Mouse (Mus musculus) layer of hippocampus, adult 9-11 months (tissue): Measurements from ENCODE around the gene Fry.

Source experiments
- DNase-seq: peaks from one replicate; pipeline ENCODE4 v3.0.0; 2022

Gene Fry

GRCm38 (mm10) chr5:150408979-150409378 lies 290.5 kb downstream of the Fry start:
- DNase-seq = no peak

GRCm38 (mm10) chr5:150409451-150410045 lies 291.1 kb downstream of the Fry start:
- no peak for DNase-seq

DNA sequence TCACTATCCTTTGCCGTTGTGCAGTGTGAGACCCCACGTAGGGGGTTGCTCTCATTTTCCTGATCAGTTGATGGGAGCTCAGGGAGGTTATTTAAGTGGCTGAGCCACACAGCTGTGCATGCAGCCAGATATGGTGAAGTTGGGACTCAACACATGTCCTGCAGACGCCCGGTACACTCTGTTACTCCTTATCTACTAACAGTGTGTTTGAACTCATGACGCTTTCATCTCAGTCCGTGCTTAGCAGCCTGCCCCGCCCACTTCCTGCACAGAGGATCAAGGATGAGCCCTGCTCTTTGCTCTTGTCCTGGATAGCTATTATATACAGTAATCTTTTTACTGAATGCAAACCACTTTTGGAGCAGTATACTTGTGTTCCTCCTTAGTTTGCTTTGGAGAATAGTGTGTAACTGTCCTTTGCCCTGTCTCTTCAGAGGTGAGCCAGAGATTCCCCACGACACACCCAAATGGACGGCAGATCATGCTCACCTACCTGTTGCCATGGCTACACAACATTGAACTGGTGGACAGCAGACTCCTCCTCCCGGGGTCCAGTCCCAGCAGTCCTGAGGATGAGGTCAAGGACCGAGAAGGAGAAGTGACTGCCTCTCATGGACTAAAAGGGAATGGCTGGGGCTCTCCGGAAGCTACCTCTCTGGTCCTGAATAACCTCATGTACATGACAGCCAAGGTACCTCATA lies 294.5 kb downstream of the Fry start:
- no peak for DNase-seq

DNA sequence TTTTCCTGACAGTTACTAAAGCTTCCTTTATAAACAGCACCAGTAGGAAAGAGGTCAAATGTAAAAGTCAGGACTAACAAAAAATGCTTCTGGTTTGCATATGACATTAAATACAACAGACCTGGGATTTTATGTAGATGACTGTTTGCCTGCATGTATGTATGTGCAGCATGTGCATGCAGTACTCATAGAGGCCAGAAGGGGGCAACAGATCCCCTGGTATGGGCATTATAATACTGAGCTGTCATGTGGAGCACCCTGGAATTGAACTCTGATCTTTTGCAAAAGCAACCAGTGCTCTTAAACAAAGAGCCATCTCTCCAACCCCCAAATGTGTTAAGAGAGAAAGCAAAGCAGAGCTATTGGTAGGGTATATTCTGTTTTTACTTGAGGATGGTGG lies 296.4 kb downstream of the Fry start:
- no peak for DNase-seq

DNA sequence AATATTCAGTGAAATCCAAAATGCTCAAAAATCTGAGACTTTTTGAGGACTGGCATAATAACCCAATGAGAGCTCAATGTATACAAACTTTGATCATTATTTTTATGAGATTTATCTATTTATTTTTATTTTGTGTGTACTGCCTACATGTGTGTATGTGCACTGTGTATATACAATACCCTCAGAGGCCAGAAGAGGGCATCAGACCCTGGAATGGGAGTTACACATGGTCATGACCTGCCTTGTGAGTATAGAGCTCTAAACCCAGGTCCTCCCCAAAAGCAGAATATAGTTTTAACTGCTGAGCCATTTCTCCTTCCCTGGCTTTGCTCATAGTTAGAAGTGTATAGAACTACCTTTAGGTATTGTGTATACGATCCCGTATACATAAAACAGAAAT lies 298.8 kb downstream of the Fry start:
- DNase-seq = no peak

DNA sequence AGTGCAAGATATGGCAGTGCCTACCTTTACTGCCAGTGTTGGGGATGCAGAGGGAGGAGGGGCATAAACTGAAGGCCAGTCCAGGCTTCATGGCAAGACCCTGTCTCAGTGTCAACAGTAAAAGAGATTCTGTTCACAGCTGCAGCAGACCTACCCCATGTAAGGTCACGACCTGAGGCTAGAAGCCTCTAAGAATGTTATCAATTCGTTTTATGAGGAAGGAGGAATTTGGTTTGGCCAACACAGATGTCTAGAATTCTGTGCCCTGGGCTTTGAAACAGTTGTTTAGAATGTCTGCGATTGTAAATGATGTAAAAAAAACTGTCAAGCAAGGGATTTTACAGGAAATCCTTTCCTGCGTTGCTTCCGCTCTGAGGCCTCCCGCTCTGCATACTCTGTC lies 299.6 kb downstream of the Fry start:
- DNase-seq = no peak

- no peak for DNase-seq
These were observed 306.6 kb downstream of the Fry start for GRCm38 (mm10) chr5:150425038-150425437.

DNA sequence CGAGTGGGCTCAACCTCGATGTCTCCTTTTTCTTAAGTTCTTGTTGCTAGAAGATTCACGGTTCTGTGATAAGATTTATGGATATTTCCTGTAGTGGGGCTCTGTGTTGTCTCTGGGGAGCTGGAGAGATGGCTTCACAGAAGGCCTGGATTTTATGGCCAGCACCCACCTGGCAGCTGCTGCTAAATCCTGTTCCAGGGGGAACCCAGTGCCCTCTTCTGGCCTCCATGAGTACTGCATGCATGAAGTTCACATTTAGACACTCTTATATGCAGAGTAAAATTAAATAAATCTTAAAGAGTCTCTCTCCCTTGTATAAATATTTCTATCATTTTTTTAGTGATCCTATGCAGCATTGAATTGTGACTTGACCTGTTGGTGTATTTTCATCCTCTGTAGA lies 308.1 kb downstream of the Fry start:
- DNase-seq = peak; percentile 33

- no peak for DNase-seq
These were observed 312.8 kb downstream of the Fry start for GRCm38 (mm10) chr5:150431286-150431685.

DNA sequence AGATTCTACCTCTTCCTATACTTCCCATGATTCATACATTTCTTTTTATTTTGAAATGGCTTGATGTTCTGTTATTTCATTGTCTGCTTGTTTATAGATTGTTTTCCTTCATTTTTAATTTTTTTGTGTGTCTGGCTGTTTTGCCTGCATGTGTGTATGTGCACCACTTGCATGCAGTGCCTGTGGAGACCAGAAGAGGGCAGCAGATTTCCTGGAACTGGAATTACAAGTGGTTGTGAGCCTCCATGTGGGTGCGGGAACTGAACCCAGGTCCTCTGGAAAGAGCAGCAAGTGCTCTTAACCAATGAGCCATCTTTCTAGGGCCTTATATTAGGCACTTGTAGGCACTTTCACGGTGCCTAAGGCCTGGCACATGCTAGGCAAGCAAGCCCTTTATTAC lies 314.5 kb downstream of the Fry start:
- DNase-seq = no peak

DNA sequence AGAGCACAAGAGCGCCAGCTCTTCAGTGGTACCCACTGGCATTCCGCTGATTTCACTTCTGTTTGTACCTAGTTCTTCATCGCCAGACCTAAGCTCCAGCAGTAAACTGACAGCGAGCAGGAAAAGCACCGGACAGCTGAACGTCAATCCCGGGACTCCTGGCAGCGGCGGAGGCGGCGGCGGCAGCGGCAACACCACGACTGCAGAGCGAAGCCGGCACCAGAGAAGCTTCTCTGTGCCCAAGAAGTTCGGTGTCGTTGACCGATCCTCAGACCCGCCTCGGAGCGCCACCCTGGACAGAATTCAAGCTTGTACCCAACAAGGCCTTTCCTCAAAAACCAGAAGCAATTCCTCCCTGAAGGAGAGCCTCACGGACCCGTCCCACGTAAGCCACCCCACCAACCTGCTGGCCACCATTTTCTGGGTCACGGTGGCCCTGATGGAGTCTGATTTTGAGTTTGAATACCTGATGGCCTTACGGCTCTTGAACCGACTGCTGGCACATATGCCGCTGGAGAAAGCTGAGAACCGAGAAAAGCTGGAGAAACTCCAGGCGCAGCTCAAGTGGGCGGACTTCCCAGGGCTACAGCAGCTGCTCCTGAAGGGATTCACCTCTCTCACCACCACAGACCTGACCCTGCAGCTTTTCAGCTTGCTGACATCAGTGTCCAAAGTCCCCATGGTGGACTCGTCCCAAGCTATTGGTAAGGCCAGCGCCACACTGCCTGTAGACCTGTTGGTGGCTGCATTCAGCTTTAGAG lies 318.4 kb downstream of the Fry start:
- peak; percentile 47 for DNase-seq

GRCm38 (mm10) chr5:150441690-150442089 lies 323.2 kb downstream of the Fry start:
- no peak for DNase-seq

- DNase-seq = no peak
These were observed 333.0 kb downstream of the Fry start for GRCm38 (mm10) chr5:150451281-150452003.

DNA sequence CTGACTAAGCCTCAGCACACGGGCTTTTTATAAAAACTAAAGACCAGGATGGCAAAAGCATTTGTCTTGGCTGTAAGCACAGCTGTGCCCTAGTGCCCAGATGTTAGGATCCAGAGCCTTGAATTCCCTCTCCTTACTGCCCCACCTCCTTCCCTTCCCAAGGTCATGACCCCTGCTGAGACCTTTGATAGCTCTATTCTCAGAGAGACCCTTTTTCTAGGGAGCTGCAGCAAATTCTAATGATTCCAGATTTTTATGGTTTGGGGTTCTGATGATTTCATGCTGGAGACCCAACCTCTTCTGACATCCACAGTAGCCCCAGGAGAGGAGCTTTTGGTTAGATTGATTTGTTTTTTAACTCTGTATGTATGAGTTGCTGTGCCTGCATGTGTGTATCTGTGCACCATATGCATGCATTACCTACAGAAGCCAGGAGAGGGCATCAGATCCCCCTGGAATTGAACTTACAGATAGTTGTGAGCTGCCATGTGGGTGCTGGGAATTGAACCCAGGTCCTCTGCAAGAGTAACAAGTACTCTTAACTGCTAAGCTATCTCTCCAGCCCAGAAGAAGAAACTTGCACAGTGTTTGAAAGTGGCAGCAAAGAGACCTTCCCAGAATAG lies 333.7 kb downstream of the Fry start:
- DNase-seq = no peak

GRCm38 (mm10) chr5:150452671-150453070 lies 334.2 kb downstream of the Fry start:
- DNase-seq = no peak

GRCm38 (mm10) chr5:150453490-150453889 lies 335.0 kb downstream of the Fry start:
- no peak for DNase-seq

DNA sequence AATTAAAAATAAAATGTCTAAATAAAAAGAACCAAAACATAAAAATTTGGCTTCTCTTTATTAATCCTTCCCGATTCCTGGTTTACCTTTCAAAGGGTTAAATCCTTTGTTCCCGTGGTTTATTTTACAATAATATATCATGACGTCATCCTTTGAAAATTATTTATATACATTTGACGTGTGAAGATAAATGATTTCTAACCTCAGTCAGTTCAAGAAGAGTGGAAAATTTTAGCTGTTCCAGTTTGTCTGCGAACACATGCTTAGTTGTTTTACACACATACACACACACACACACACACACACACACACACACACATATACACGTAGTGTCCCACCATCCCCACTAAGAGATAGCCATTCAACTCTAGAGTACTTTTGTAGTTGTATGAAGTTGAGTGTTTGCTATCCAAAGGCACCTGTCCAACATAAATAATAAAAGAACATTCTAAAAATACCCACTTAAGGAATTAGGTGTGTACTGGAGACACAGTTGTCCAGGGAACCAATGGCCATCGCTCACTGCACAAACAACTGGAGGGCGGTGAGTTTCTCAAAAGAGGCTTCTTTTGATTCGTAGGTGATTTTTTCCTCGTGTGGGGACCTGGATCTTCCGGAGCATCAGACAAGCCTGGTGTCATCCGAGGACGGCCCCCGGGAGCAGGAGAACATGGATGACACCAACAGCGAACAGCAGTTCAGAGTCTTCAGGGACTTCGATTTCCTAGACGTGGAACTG lies 338.9 kb downstream of the Fry start:
- DNase-seq = no peak

DNA sequence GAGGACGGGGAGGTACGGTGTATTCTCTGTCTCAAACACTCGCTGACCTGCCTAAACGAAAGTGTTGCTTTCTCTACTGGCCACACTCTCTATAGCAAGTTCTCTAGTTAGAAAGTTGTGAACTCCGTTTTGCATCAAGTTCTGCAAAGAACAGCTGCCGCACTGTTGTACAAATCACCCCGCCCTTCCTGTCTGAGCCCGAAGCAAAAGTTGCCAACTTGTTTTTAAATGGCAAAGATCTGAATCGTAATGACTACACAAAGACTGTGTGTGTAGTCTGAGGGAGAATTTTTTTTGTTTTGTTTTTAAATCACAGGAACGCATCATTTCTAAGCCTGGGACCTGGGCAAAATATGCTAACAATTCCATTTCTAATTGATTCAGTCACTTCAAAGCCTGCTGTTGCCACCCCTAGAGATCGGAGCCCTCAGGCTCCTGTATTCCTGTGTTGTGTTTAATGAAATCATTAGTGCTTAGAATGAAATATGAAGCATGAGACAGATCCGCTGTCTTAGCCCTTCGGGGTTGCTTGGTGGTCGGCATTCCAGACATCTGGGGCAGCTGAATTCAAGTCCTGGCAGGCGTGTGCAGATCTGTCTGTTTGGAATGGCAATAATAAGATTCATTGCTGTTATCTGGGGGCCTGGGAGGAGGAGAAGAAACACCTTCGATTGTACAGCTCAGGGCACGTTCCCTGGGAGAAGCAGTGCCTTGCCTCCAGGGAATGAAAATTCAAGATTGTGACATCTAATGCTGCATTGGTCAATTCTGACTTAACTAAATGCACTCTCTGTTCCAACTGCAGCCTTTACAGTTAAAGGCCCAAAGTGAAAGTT lies 339.7 kb downstream of the Fry start:
- DNase-seq = no peak

DNA sequence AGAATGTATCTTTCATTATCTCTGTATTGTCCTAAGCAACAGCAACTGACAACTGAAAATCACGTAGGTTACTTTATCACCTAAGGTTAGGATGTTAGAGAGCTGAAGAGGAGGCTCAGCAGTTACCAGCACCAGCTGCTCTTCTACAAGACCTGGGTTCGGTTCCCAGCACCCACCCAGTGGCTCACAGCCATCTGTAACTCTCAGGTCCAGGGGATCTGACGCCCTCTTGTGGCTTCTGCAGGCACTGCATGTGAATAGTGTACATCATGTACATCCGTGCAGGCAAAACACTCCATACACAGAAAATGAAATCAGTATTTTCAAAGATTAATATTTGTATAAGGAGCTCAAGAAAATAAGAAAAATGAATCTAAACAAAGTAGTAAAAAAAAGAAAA lies 341.4 kb downstream of the Fry start:
- no peak for DNase-seq

DNA sequence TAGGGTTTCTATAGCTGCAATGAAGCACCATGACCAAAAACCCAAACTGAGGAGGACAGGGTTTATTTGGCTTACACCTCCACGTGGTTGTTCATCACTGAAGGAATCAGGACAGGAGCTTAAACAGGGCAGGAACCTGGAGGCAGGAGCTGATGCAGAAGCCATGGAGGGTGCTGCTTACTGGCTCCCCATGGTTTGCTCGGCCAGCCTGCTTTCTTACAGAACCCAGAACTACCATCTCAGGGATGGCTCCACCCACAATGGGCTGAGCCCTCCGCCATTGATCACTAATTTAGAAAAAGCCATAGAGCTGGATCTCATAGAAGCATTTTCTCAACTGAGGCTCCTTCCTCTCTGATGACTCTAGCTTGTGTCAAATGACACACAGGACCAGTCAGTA lies 346.3 kb downstream of the Fry start:
- no peak for DNase-seq

DNA sequence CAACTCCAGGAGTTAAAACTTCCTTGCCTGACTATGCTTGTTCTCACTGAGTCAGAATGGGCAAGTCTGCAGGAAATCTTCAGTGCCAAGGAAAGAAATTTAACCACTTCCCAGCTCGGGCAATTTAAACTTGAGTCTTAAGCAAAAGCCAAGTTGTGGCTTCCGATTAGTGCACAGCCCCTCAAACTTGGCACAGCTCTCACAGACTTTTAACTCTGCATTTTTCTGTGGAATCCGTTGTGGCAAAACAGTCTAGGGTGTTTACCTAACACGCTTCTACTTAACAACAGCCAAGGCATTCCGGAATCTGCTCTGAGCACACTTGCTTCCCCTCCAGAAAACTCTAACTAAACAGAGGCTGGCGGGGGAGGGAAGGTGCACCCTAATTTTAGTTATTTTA lies 346.8 kb downstream of the Fry start:
- no peak for DNase-seq
